Mouse (Mus musculus): ENCODE data around the gene Glod4. TPM values are rescaled to one million over a fixed set of nuclear protein-coding genes. Genes with fewer than 3 reads are reported as not detected.

Glod4 gene
- polyA plus RNA-seq, 1 experiment from 2014 or later, result 155 TPM

DNA sequence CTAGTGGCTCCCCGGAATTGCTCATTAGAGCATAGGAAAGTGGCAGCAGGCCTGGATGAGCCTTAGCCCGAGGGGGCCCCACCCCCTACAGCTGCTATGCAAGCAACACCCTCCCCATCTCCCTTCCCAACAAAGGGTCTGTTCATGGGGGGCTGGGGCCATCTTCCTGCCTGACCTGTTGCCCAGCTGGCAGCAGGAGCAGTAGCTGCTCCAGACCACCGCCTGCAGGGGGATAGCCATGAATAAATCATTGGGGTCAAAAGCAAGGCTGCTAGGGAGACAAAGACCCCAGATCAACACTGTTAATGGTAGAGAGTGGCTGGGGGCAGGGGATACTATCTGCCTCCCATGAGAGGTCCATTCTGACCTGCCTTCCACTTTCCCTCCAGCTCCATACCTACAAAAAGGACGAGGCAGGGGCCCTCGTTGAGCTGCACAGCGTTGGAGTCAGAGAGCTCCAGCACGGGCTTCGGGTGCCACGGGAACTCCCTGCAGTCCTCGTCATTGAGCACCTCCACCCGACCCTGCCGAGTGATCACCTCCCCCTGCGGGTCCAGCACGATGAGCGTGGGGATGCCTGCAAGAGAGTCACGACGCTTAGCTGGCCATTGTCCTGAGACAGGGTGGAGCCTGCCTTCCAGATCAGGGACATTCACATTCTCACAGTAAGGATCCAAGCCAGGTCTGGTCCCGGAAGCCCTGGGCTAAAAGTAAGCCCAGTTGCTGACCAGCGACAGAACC is 19.3 kb upstream of the Glod4 start:
- no peak overlapping the region for H3K27ac ChIP-seq (ENCODE audit: low read depth, low read length)
- ATAC-seq (ENCODE audit: low FRiP score, low TSS enrichment), result no peak; the same call in 1 of the 2 replicates
- H3K4me2 ChIP-seq (replicated peaks; ENCODE audit: low read depth, low read length), result no peak overlapping the region

DNA sequence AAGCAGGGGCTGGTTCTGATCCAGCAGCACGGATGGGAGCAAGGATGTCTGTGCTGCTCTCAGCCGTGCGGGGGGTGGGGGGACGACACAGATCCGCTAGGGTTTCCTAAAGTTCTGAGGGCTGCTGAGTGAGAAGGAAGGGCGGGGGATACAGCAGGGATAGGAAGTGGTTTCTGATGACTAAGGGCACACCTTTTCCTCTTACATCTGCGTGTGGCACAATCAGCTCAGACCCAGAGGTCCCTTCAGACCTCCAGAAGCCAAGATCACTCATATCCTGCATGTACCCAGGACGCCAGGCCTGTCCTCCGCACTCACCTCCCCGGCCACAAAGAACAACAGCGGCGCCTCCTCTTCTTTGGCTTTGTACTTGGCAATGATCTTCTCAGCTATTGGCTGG is 17.7 kb upstream of the Glod4 start:
- 79% methylated on average over 12 of the region's 12 CpGs for WGBS
- H3K4me1 ChIP-seq (ENCODE audit: control insufficient read depth, insufficient read depth, low read length), result no peaks in the 10 kb centered on the region; the same call in 1 of the 2 replicates
- no peaks in the 10 kb centered on the region for H3K9me3 ChIP-seq (ENCODE audit: control insufficient read depth, low read length)
- no peak overlapping the region for H3K4me2 ChIP-seq (replicated peaks; ENCODE audit: low read depth, low read length)
- H3K27me3 ChIP-seq (ENCODE audit: control insufficient read depth, insufficient read depth, low read length), result no peaks in the 10 kb centered on the region
- H3K36me3 ChIP-seq (ENCODE audit: control insufficient read depth, insufficient read depth, low read length), result peaks cover 4% of the 10 kb centered on the region; the same call in 1 of the 2 replicates
- H3K27ac ChIP-seq (ENCODE audit: low read depth, low read length), result no peak overlapping the region
- H3K4me3 ChIP-seq (ENCODE audit: low read length), result no peak overlapping the region
- no peak for ATAC-seq (ENCODE audit: low FRiP score, low TSS enrichment)
- no peak overlapping the region for H3K9ac ChIP-seq (ENCODE audit: low read depth, low read length)

More for the DNA sequence above, 19.3 kb upstream of the Glod4 start:
- 12% methylated on average over 19 of the region's 19 CpGs for WGBS
- Histone ChIP-seq H3K9me3 (ENCODE audit: control insufficient read depth, low read length) (no peaks in the 10 kb centered on the region), H3K9ac (ENCODE audit: low read depth, low read length) (no peak overlapping the region), H3K36me3 (ENCODE audit: control insufficient read depth, insufficient read depth, low read length) (peaks cover 4% of the 10 kb centered on the region; the same call in 1 of the 2 replicates), H3K4me3 (ENCODE audit: low read length) (no peak overlapping the region), H3K27me3 (ENCODE audit: control insufficient read depth, insufficient read depth, low read length) (no peaks in the 10 kb centered on the region), H3K4me1 (ENCODE audit: control insufficient read depth, insufficient read depth, low read length) (no peaks in the 10 kb centered on the region)

DNA sequence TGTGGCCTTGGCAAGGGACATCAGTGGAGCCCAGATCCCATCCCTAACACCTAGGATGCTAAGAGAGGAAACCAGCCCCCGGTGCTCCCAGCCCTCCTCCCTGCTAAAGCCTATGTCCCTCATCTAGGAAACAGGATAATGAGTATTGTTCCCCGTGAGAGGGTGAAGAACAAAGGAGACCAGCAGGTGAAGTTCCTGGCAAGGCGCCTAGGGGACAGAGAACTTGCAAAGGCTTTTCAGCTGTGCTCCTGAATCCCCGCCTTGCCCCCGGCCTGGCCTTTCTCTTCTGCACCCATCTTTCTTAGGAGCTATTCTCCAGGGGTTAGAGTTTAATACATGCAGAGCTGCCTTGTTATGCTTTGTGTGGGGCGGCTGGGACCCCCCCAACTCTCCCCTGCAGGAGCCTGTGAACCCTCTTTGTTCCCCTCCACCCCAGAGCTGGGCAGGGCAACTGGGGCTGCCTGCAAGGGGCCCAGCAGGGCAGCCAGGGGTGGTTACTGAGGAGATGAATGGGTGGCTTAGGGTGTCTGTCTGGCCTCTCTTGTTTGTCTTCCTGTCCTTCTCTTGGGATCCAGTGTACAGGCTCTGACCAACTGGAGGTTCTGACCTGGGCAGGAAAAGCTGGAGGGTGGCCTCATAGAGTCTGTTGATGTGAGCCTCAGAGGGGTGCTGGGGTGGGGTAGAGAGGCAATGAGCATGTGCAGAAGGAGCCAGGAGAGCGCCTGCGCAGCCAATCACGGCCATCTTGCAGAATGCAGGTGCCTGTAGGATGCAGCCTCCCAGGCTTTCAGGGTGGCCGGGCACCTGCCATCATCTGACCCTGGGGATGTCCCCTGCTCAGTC is 16.9 kb upstream of the Glod4 start:
- no peaks in the 10 kb centered on the region for H3K9me3 ChIP-seq (ENCODE audit: control insufficient read depth, low read length)
- H3K4me1 ChIP-seq (ENCODE audit: control insufficient read depth, insufficient read depth, low read length), result no peaks in the 10 kb centered on the region; the same call in 1 of the 2 replicates
- no peak for ATAC-seq (ENCODE audit: low FRiP score, low TSS enrichment)
- no peak overlapping the region for H3K27ac ChIP-seq (ENCODE audit: low read depth, low read length)
- no peak overlapping the region for H3K4me3 ChIP-seq (ENCODE audit: low read length)
- H3K36me3 ChIP-seq (ENCODE audit: control insufficient read depth, insufficient read depth, low read length), result peaks cover 4% of the 10 kb centered on the region; the same call in 1 of the 2 replicates
- 73% methylated on average over 10 of the region's 10 CpGs for WGBS
- no peak overlapping the region for H3K9ac ChIP-seq (ENCODE audit: low read depth, low read length)
- no peaks in the 10 kb centered on the region for H3K27me3 ChIP-seq (ENCODE audit: control insufficient read depth, insufficient read depth, low read length)
- no peak overlapping the region for H3K4me2 ChIP-seq (replicated peaks; ENCODE audit: low read depth, low read length)

DNA sequence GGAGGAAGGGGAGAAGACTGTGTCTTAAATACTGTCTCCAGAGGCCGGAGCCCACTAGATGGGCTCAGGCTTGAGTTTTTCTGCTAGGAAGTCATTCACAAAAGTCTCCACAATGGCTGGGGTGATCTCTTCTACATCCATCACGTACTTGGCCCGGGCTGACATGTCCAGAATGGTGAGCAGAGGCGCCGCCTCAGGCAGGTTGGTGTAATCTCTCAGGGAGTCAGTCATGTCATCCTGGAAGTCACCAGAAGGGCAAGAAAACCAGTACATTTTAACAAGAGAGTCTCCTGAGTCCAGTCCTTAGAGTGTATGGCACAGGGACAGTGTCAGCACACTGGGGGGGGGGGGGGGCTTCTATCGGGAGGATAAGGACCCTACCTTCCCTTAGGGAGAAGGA is 15.0 kb upstream of the Glod4 start:
- 78% methylated on average over 6 of the region's 6 CpGs for WGBS
- no peak overlapping the region for H3K4me2 ChIP-seq (replicated peaks; ENCODE audit: low read depth, low read length)
- H3K27me3 ChIP-seq (ENCODE audit: control insufficient read depth, insufficient read depth, low read length), result no peaks in the 10 kb centered on the region
- H3K9me3 ChIP-seq (ENCODE audit: control insufficient read depth, low read length), result no peaks in the 10 kb centered on the region
- H3K36me3 ChIP-seq (ENCODE audit: control insufficient read depth, insufficient read depth, low read length), result peaks cover 4% of the 10 kb centered on the region; the same call in 1 of the 2 replicates
- no peak for ATAC-seq (ENCODE audit: low FRiP score, low TSS enrichment)
- no peak overlapping the region for H3K9ac ChIP-seq (ENCODE audit: low read depth, low read length)
- no peaks in the 10 kb centered on the region; the same call in 1 of the 2 replicates for H3K4me1 ChIP-seq (ENCODE audit: control insufficient read depth, insufficient read depth, low read length)
- H3K4me3 ChIP-seq (ENCODE audit: low read length), result no peak overlapping the region
- H3K27ac ChIP-seq (ENCODE audit: low read depth, low read length), result no peak overlapping the region

DNA sequence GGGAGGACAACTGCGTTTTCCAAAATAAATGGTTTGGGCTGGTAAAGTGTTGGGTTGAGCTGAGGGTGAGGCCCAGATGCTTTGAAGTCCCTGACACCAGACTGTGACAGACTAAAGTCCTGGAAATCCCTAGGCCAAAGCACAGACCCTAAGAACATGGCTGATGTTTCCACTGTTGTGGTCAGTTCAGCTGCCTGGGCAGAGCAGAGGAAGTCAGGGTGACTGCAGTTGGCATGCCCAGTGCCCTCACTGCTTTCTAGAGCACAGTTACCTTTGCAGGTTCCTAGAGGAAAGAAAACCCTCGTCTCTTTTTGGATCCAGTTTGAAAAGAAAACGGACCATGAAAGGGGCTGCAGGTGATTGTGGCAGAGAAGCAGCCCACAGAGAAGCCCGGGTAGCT is 13.9 kb upstream of the Glod4 start:
- no peaks in the 10 kb centered on the region; the same call in 1 of the 2 replicates for H3K4me1 ChIP-seq (ENCODE audit: control insufficient read depth, insufficient read depth, low read length)

DNA sequence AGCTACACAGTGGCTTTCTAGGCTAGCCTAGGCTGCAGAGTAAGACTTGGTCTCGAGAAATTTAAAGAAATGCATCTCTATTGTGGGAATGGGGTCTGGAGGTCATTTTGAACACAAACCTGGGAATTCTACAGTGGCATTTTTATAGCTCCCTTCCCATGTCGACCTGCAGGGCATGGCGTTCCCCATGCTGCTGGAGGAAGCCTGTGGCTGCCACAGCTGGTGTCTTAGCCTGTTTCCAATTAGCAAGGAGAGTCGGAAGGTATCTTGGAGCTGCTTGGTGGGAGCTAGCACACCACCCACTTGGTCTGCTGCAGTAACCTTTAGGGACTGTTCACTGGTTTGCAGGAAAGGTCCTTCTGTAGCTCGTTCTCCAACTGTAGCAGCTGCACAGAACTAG is 12.6 kb upstream of the Glod4 start:
- Histone ChIP-seq H3K4me3 (ENCODE audit: low read length) (no peak overlapping the region), H3K4me1 (ENCODE audit: control insufficient read depth, insufficient read depth, low read length) (no peaks in the 10 kb centered on the region; the same call in 1 of the 2 replicates), H3K4me2 (replicated peaks; ENCODE audit: low read depth, low read length) (no peak overlapping the region), H3K9ac (ENCODE audit: low read depth, low read length) (no peak overlapping the region), H3K27me3 (ENCODE audit: control insufficient read depth, insufficient read depth, low read length) (no peaks in the 10 kb centered on the region), H3K36me3 (ENCODE audit: control insufficient read depth, insufficient read depth, low read length) (peaks cover 9% of the 10 kb centered on the region; the same call in 1 of the 2 replicates), H3K27ac (ENCODE audit: low read depth, low read length) (no peak overlapping the region), H3K9me3 (ENCODE audit: control insufficient read depth, low read length) (no peaks in the 10 kb centered on the region)
- no peak for ATAC-seq (ENCODE audit: low FRiP score, low TSS enrichment)
- WGBS, result 11% methylated on average over 5 of the region's 5 CpGs

More for the DNA sequence above, 13.9 kb upstream of the Glod4 start:
- Histone ChIP-seq H3K27ac (ENCODE audit: low read depth, low read length) (no peak overlapping the region), H3K4me3 (ENCODE audit: low read length) (no peak overlapping the region), H3K9ac (ENCODE audit: low read depth, low read length) (no peak overlapping the region), H3K4me2 (replicated peaks; ENCODE audit: low read depth, low read length) (no peak overlapping the region), H3K9me3 (ENCODE audit: control insufficient read depth, low read length) (no peaks in the 10 kb centered on the region), H3K36me3 (ENCODE audit: control insufficient read depth, insufficient read depth, low read length) (peaks cover 4% of the 10 kb centered on the region; the same call in 1 of the 2 replicates), H3K27me3 (ENCODE audit: control insufficient read depth, insufficient read depth, low read length) (no peaks in the 10 kb centered on the region)
- 64% methylated on average over 4 of the region's 4 CpGs for WGBS
- no peak for ATAC-seq (ENCODE audit: low FRiP score, low TSS enrichment)

DNA sequence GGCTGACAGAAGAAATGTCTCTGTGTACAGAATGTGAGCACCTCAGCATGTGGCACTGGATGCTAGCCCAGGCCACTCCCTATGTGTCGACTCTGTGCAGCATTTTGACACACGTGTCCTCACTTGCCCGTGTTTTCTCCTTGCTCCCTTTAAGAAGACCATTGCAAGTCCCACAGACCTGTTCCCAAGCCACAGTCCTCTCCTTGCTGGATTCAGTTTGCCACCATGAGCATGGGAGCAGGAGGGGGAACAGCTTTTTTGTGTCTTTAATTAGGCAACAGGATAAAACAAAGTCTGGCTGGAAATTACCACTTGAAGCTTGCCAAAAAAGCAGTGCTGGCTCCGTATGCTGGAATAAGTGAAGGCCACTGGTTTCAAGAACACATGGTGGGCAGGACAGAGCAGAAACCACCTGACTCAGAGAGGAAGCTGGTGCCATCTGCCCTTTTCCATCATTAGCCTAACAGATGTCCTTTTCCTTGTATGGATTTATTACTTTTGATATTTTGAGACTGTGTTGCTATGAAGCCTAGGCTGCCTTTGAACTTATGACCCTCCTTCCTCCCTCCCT is 12.0 kb upstream of the Glod4 start:
- H3K4me2 ChIP-seq (replicated peaks; ENCODE audit: low read depth, low read length), result no peak overlapping the region
- H3K9ac ChIP-seq (ENCODE audit: low read depth, low read length), result no peak overlapping the region
- no peaks in the 10 kb centered on the region for H3K9me3 ChIP-seq (ENCODE audit: control insufficient read depth, low read length)
- H3K4me1 ChIP-seq (ENCODE audit: control insufficient read depth, insufficient read depth, low read length), result no peaks in the 10 kb centered on the region; the same call in 1 of the 2 replicates
- no peak overlapping the region for H3K27ac ChIP-seq (ENCODE audit: low read depth, low read length)
- H3K27me3 ChIP-seq (ENCODE audit: control insufficient read depth, insufficient read depth, low read length), result no peaks in the 10 kb centered on the region
- WGBS, result 53% methylated on average over 4 of the region's 4 CpGs
- ATAC-seq (ENCODE audit: low FRiP score, low TSS enrichment), result no peak
- peaks cover 14% of the 10 kb centered on the region; the same call in 1 of the 2 replicates for H3K36me3 ChIP-seq (ENCODE audit: control insufficient read depth, insufficient read depth, low read length)
- H3K4me3 ChIP-seq (ENCODE audit: low read length), result no peak overlapping the region

DNA sequence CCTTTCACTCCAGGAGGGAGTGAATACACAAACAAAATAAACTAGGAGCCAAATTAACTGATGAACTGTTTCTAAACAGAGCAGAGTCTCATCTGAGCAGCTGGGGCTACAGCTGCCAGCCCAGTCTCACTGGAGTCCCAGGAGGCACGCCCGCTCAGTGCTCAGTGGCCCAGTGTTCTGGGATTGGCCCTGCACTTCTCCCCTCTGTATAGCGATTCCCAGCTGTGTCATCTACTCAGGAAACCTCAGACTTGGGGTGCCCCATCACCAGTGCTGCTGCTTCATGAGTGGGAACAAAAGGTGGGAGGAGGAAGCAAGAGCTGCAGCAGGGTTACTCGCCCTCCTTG is 10.4 kb upstream of the Glod4 start:
- H3K9ac ChIP-seq (ENCODE audit: low read depth, low read length), result no peak overlapping the region
- WGBS, result 77% methylated on average over 4 of the region's 4 CpGs

More for the DNA sequence above, 10.4 kb upstream of the Glod4 start:
- Histone ChIP-seq H3K4me1 (ENCODE audit: control insufficient read depth, insufficient read depth, low read length) (no peaks in the 10 kb centered on the region; the same call in 1 of the 2 replicates), H3K27ac (ENCODE audit: low read depth, low read length) (no peak overlapping the region), H3K4me2 (replicated peaks; ENCODE audit: low read depth, low read length) (no peak overlapping the region), H3K9me3 (ENCODE audit: control insufficient read depth, low read length) (no peaks in the 10 kb centered on the region), H3K27me3 (ENCODE audit: control insufficient read depth, insufficient read depth, low read length) (no peaks in the 10 kb centered on the region), H3K4me3 (ENCODE audit: low read length) (no peak overlapping the region), H3K36me3 (ENCODE audit: control insufficient read depth, insufficient read depth, low read length) (peaks cover 28% of the 10 kb centered on the region)
- peak; percentile 48; the same call in 1 of the 2 replicates for ATAC-seq (ENCODE audit: low FRiP score, low TSS enrichment)

Data from kidney, embryonic 14.5 days (tissue).